ENCODE assay signal across 9 mouse cellular contexts in the genomic region with DNA sequence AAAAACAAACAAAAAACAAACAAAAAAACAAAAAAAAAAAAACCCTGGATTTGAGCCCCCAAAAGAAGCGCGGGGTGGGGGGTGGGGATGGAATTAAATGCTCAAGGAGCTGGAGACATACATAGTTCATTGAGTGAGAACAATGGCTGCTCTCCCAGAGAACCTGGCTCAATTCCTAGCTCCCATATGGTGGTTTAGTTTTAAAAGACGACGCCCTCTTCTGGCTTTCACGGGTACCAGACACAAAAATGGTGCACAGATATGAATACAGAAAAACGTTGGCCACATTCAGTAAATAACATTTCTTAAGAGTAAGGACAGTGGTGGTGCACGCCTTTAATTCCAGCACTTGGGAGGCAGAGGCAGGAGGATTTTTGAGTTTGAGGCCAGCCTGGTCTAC. TPM values are rescaled to one million over a fixed set of nuclear protein-coding genes. Genes with fewer than 3 reads are reported as not detected.
A peak's percentile ranks its signal among the peaks of the same experiment; 100 is the strongest.
DNase-seq lines count a peak whose midpoint lies in the region; ATAC-seq and TF ChIP-seq lines count a peak whose summit lies in the region.
"Had no signal": no experiment of that assay in that cellular context is flagged by ENCODE, and none has a peak within 500 bp of the region (broad histone marks: within the 10 kb centered on the region; RNA-seq: fewer than 3 reads in every experiment).

No protein-coding gene starts in this region.

- no peak for TF ChIP-seq CTCF in heart, postnatal 0 days (IDR thresholded peaks at IDR 0.05; ENCODE audit: low read depth)

- no peak for ATAC-seq in heart, postnatal 0 days (ENCODE audit: insufficient read depth, low read depth)
- ATAC-seq in midbrain, embryonic 14.5 days (ENCODE audit: low FRiP score, low TSS enrichment) = no peak

- H3K9ac ChIP-seq in heart, postnatal 0 days (replicated peaks; ENCODE audit: low read depth, low read length) = no peak overlapping the region
- peak overlapping the region; percentile 46; the same call in 1 of the 2 replicates for H3K9ac ChIP-seq in ES-E14 (ENCODE audit: insufficient read depth, low read depth, low read length, poor library complexity, severe bottlenecking)
- no peak overlapping the region for H3K9ac ChIP-seq in midbrain, embryonic 14.5 days (replicated peaks; ENCODE audit: low read length)
- H3K9ac ChIP-seq: stomach, embryonic 15.5 days had no signal

- no peak overlapping the region for H3K4me3 ChIP-seq in heart, postnatal 0 days (ENCODE audit: low read depth, low read length)
- H3K4me3 ChIP-seq in ES-E14 (ENCODE audit: insufficient read depth in 1 of 2, low read depth in 1 of 2, low read length in 2 of 2, poor library complexity in 1 of 2, severe bottlenecking in 1 of 2) = peak overlapping the region; percentile 66 to 80; a peak in 3 of 4 replicates
- H3K4me3 ChIP-seq in midbrain, embryonic 14.5 days (replicated peaks; ENCODE audit: low read depth, low read length) = no peak overlapping the region

- H3K9me3 ChIP-seq in heart, postnatal 0 days (replicated peaks; ENCODE audit: control insufficient read depth, low read length) = no peaks in the 10 kb centered on the region
- H3K9me3 ChIP-seq in ES-E14 (ENCODE audit: control insufficient read depth, insufficient read depth, low read depth, low read length) = no peaks in the 10 kb centered on the region
- no peaks in the 10 kb centered on the region for H3K9me3 ChIP-seq in midbrain, embryonic 14.5 days (ENCODE audit: control insufficient read depth, low read length)
- H3K9me3 ChIP-seq: stomach, embryonic 15.5 days had no signal

- 79% methylated on average over 7 of the region's 7 CpGs for WGBS in heart, postnatal 0 days
- 80% methylated on average over 7 of the region's 7 CpGs for WGBS in midbrain, embryonic 14.5 days

- H3K27ac ChIP-seq in heart, postnatal 0 days (ENCODE audit: low read depth) = no peak overlapping the region
- no peak overlapping the region; the same call in 1 of the 2 replicates for H3K27ac ChIP-seq in ES-E14 (ENCODE audit: insufficient read depth, low read depth, low read length, poor library complexity, severe bottlenecking)
- no peak overlapping the region for H3K27ac ChIP-seq in midbrain, embryonic 14.5 days (replicated peaks; ENCODE audit: low read depth, low read length)
- H3K27ac ChIP-seq: stomach, embryonic 15.5 days had no signal

- no peak for TF ChIP-seq EP300 in heart, postnatal 0 days (IDR thresholded peaks at IDR 0.05; ENCODE audit: low read depth)

- no peaks in the 10 kb centered on the region for H3K27me3 ChIP-seq in heart, postnatal 0 days (ENCODE audit: control insufficient read depth, insufficient read depth, low read length)
- no peaks in the 10 kb centered on the region for H3K27me3 ChIP-seq in midbrain, embryonic 14.5 days (ENCODE audit: control insufficient read depth, insufficient read depth, low read length)
- H3K27me3 ChIP-seq: stomach, embryonic 15.5 days had no signal

- H3K36me3 ChIP-seq in heart, postnatal 0 days (replicated peaks; ENCODE audit: control insufficient read depth, insufficient read depth, low read length) = 0 out of 2 replicates have a peak, but pooled peaks cover 3% of the 10 kb centered on the region
- no peaks in the 10 kb centered on the region; the same call in 1 of the 2 replicates for H3K36me3 ChIP-seq in ES-E14 (ENCODE audit: control insufficient read depth, insufficient read depth, low read length, poor library complexity, severe bottlenecking)
- H3K36me3 ChIP-seq in midbrain, embryonic 14.5 days (ENCODE audit: control insufficient read depth, insufficient read depth, low read length) = peaks cover 3% of the 10 kb centered on the region; the same call in 1 of the 2 replicates
- H3K36me3 ChIP-seq: stomach, embryonic 15.5 days had no signal

- in situ Hi-C loops in ES-E14 (cut with MboI; ENCODE audit: low sequenced_read_pairs in 2 of 2, unreplicated experiment in 2 of 2) = no loop called here

- no peaks in the 10 kb centered on the region for H3K4me1 ChIP-seq in heart, postnatal 0 days (ENCODE audit: control insufficient read depth, insufficient read depth)
- H3K4me1 ChIP-seq in ES-E14 (ENCODE audit: control insufficient read depth in 2 of 2, insufficient read depth in 2 of 2, low read length in 2 of 2, poor library complexity in 1 of 2) = peaks cover 5 to 8% of the 10 kb centered on the region in 2 experiments
- peaks cover 3% of the 10 kb centered on the region; the same call in 1 of the 2 replicates for H3K4me1 ChIP-seq in midbrain, embryonic 14.5 days (ENCODE audit: control insufficient read depth, insufficient read depth, low read length)
- H3K4me1 ChIP-seq: stomach, embryonic 15.5 days had no signal

- peak overlapping the region; percentile 88; the same call in 1 of the 2 replicates for H3K4me2 ChIP-seq in heart, postnatal 0 days (ENCODE audit: low read depth, low read length)
- H3K4me2 ChIP-seq in midbrain, embryonic 14.5 days (ENCODE audit: low read length) = no peak overlapping the region; the same call in 1 of the 2 replicates

- DNase-seq in heart, postnatal 0 days (ENCODE audit: low spot score) = no peak
- no peak for DNase-seq in heart, adult 8-10 months (ENCODE audit: low spot score)
- no peak for DNase-seq in ES-E14 (ENCODE audit: low read depth, low spot score)
- peak; percentile 59 to 60 for DNase-seq in cerebellum, postnatal 10 days
- peak; percentile 26 for DNase-seq in midbrain, embryonic 14.5 days
- DNase-seq in adrenal gland, postnatal 36 days = no peak
- no peak for DNase-seq in layer of hippocampus, postnatal 25 days (ENCODE audit: extremely low spot score in 1 of 2, low spot score in 1 of 2)
- no peak for DNase-seq in right cerebral cortex, postnatal 36 days (ENCODE audit: low spot score in 2 of 2)

TF ChIP-seq in ES-E14, 5 proteins besides CTCF, POLR2A, EP300 and RAD21:
- TF ChIP-seq ZNF384 (IDR thresholded peaks at IDR 0.05; ENCODE audit: low read depth, low read length) (no peak), ZC3H11A (IDR thresholded peaks at IDR 0.05; ENCODE audit: borderline replicate concordance, low read depth, low read length) (no peak), HCFC1 (IDR thresholded peaks at IDR 0.05; ENCODE audit: borderline replicate concordance, insufficient read depth, low read length) (no peak)

RNA-seq across cellular contexts. Expression of gene Ubxn2a, which starts 1.6 kb away (rescaled TPM):
- 18.7 and 21.0 TPM in 2 replicates for total RNA-seq in heart, postnatal 0 days (2014; rRNA removed; ENCODE audit: low replicate concordance)
- 44.7 and 45.1 TPM in 2 replicates for polyA plus RNA-seq in heart, postnatal 0 days (2015; fragmentation: Nextera tagmentation; extraction: Ambion mirVana)
- total RNA-seq in heart, adult 8-10 months (2022) = 10 to 100 TPM; 69.2 to 77.6 (median 75.9) TPM
- 67.8 and 93.7 TPM in 2 replicates for total RNA-seq in ES-E14 (2012; rRNA removed)
- polyA plus RNA-seq in midbrain, embryonic 14.5 days (2014; fragmentation: Nextera tagmentation; extraction: Ambion mirVana) = 31.4 and 38.9 TPM in 2 replicates
- total RNA-seq in adrenal gland, postnatal 36 days (2021) = 10 to 100 TPM; 41.3 to 43.3 TPM
- 10 to 100 TPM; 39.9 to 42.2 TPM for total RNA-seq in layer of hippocampus, postnatal 25 days (2021)

RNA-seq across cellular contexts. Expression of gene Atad2b, which starts 11.2 kb away (rescaled TPM):
- 11.7 and 18.2 TPM in 2 replicates for total RNA-seq in heart, postnatal 0 days (2014; rRNA removed; ENCODE audit: low replicate concordance)
- polyA plus RNA-seq in heart, postnatal 0 days (2015; fragmentation: Nextera tagmentation; extraction: Ambion mirVana) = 4.9 and 5.4 TPM in 2 replicates
- total RNA-seq in heart, adult 8-10 months (2022) = 10 to 100 TPM; 11.2 to 12.8 (median 12.3) TPM
- total RNA-seq in ES-E14 (2012; rRNA removed) = 16.8 and 22.4 TPM in 2 replicates
- polyA plus RNA-seq in midbrain, embryonic 14.5 days (2014; fragmentation: Nextera tagmentation; extraction: Ambion mirVana) = 16.4 and 20.3 TPM in 2 replicates
- total RNA-seq in adrenal gland, postnatal 36 days (2021) = 10 to 100 TPM; 26.4 to 30.6 TPM
- 10 to 100 TPM; 28.1 to 36.0 TPM for total RNA-seq in layer of hippocampus, postnatal 25 days (2021)

RNA-seq across cellular contexts. Expression of gene Mfsd2b, which starts 31.8 kb away (rescaled TPM):
- total RNA-seq in heart, postnatal 0 days (2014; rRNA removed; ENCODE audit: low replicate concordance) = 1.1 TPM in 1 of 2 replicates, not detected in the other
- polyA plus RNA-seq in heart, postnatal 0 days (2015; fragmentation: Nextera tagmentation; extraction: Ambion mirVana) = 0.69 and 0.79 TPM in 2 replicates
- 1 to 10 TPM in 1 of 4 experiments, under 1 TPM in 3; 0.69 to 1.5 (median 0.77) TPM for total RNA-seq in heart, adult 8-10 months (2022)
- total RNA-seq in ES-E14 (2012; rRNA removed) = 2.4 and 3.2 TPM in 2 replicates
- 1.7 and 2.5 TPM in 2 replicates for polyA plus RNA-seq in midbrain, embryonic 14.5 days (2014; fragmentation: Nextera tagmentation; extraction: Ambion mirVana)
- under 1 TPM; 0.30 to 0.60 TPM for total RNA-seq in adrenal gland, postnatal 36 days (2021)
- total RNA-seq in layer of hippocampus, postnatal 25 days (2021) = 1 to 10 TPM in 1 of 2 experiments, under 1 TPM in 1; 0.34 to 1.2 TPM

Comparison
In these comparisons a context has a peak if more than half of its experiments do, and no peak if none do; other contexts are left out.
1. DNase-seq: peak in cerebellum, postnatal 10 days (2 of 2) and midbrain, embryonic 14.5 days (single experiment); none in heart, postnatal 0 days (single experiment), heart, adult 8-10 months (single experiment), ES-E14 (single experiment), adrenal gland, postnatal 36 days (0 of 2), layer of hippocampus, postnatal 25 days (0 of 2) and right cerebral cortex, postnatal 36 days (0 of 2).
2. H3K4me3 ChIP-seq: peak in ES-E14 (2 of 2); none in heart, postnatal 0 days (single experiment) and midbrain, embryonic 14.5 days (single experiment).